Mouse (Mus musculus) kidney, postnatal 4 days (tissue): ENCODE measurements at regions not wholly inside any gene's neighbourhood (a gene's known extent, or its start where the extent isn't known, plus 50 kb on each side); places are given as distances from the start of the nearest gene placed in this dataset.

Experiments
- DNase-seq, 2 experiments: peaks; one replicate each; pipeline ENCODE4 v3.0.0; 2021; ENCODE audit warnings: mixed read lengths in 2 of 2

DNA sequence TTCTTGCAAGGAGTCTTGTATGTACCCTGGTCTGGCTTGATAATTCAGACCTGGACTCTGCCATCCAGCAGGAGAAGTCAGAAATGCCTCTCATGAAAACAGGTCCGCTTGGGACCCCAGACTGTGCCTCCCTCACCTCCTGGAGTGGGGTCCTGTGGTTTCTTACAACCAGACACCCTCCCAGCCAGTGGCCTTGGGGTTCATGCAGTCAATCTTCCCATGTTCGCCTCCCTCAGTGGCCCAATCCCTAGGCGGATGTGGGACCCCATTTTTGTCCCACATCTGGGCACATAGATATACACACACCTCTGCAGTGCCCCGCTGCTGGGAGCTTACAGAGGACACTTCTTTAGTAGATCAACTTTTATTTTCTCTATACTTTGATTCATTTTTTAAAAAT, 217.7 kb downstream of the Lrfn2 start:
- DNase-seq, result no peak

DNA sequence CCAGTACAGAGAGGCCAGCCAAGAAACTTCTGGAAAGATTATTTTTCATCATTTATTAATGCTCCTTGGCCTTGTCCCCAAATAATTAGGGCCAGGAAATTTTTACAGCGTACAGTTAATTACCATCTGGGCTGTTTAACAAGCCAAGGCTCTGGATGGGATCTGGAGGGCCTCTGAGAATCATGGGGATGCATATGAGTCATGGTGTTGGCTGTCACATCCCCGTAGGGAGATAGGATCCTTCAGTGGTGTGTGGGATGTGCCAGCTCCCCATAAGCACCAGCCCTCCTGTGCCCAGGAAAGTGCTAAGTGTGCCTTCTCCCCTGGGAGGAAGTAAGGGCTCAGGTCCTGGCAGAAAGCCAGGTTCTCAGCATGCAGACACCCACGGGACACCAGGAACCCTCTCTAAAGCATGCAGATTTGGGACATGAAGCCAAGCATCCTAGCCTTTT, 218.8 kb downstream of the Lrfn2 start:
- DNase-seq, result peak; percentile 22 to 39

DNA sequence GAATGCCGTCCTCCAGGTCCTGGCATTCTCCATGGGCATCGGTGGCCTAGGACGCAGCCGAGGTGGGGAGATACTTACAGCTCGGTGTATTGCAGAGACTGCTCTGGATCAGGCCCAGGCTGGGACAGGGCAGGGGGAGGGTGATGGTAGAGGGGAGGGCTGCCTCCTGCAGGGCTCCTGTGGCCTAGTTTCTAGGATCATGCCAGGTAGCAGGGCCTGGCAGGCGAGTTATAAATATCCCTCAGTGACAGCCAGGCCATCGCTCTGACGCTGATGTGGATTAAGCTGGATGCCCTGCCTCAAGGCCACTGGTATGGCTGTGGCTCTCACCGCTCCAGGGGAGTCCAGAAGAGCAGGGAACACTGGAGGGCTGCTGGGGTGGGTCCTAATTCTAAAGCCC, 221.8 kb downstream of the Lrfn2 start:
- no peak for DNase-seq

DNA sequence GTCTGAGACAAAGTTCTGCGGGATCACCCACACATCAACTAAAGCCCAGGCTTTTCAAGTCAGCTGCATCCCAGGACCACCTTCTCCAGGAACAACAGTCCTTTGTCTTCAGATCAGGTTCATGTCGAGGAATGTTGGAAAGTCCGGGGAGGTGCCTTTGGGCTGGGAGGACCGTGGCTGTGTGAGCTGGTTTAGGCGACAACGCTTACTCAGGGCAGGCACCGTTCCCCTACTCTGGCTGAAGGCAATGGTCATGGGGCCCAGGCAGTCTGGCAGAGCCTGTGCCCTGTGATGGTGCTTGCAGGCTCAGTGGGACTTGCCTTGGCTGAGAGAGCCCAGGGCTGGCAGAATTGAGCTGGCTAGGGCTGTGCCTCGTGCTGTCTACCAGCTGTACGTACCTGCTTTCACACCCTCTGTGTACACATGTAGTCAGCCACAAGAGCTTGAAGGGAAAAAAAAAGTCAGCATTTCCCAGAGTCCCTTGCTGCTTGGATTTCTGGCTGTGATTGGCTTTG, 222.9 kb downstream of the Lrfn2 start:
- DNase-seq, result no peak

DNA sequence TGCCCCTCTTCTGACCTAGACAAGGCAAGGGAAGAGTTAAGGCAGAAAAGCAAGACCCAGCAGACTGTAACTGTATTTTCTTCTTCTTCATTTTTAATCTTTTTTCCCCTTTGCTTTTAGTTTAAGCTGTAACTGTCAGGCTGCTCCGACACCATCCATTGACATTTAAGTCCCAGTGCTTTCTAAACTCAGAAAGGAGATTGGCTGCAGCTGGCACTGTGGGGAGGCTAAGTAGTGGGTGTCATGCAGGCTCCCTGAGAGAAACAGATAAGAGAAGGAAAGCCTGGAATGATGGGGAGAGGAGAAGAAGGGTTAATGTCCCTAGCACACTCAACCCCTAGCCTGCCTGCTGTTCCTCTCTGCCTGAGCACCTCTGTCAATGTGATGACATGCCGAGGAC, 225.4 kb downstream of the Lrfn2 start:
- DNase-seq, result no peak

DNA sequence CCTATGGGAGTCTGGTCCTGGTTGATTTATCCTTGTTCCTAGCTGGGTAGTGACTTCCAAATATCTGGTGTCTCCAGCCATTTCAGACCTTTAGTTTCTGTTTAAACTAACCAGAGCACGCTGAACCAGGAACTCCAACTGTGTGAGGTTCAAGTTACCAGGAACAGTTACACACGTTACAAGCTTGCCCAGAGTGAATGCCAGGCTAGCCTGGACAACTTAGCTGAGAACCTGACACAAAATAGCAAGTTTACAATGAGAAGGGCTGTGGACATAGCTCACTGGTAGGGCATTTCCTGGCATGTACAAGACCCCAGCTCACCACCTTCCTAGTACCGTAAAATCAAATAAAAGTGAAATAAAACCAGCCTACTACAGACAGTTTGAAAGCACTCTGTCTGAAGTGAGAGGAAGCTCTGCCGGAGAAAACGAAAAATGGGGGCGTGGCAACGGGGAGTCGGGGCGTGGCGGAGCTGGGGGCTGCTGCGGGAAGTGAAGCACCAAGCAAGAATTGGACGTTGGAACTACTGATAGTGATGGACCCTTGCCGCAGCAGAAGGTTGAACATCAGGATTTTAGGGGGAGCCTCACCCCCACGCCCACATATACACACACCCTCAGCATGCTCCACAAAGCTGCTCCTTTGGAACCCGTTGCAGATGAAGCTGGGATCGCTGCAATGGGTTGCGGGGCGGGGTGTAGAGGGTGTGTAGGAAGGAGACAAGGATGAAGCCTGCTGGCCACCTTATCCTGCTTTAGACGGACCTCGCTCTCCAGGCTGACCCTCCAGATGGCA, 239.3 kb downstream of the Lrfn2 start:
- peak; percentile 76 to 79 for DNase-seq

DNA sequence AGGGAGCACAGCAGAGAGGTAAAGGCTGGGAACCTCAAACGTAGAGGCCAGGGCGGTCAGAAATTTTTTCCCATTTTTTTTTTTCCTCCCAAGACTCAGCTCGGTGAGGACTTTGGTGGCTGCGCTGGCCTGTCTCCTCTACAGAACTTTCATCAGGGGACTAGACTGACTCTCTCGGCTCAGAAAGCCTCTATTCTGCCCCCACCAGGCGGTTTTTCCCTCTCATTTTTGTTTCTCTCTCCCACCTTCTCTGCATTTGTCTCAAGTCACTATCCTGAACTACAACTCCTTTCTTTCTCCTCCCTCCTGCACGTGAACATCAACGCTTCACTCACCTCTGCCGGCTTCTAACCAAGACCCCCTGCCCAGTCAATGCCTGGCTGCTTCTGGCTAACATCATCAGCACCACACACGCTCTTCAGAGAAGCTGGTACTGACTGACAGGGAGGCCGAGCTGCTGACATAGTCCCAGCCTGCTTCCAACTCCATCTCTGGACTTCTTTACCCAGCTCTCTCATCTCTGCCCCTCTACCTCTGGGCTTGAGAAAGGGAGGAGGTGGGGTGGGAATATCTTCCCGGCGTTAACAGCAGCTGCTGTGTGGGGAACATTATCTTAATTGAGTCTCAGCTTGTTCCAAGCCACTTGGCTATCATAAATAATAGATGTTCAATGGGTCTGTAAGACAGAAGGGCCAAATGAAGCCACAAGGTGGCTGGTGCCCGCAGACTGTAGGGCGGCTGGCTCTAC, 240.0 kb downstream of the Lrfn2 start:
- peak; percentile 47 to 55 for DNase-seq

DNA sequence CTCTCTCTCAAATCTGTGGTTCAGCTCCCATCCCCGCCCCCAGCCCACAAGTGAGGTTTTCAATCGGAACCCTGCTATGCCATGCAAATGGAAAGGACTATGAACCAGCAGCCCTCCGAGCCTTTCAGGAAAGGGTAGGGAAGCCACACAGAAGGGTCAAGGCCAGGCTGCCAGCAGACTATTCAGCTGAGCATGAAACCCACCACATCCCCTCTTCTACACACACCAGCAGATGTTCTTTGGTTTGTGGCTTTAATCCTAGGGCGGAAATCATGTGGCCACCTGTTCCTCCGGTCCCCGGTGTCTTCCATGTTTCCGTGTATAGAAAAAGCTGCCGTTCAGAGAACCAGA, 240.6 kb downstream of the Lrfn2 start:
- no peak for DNase-seq

DNA sequence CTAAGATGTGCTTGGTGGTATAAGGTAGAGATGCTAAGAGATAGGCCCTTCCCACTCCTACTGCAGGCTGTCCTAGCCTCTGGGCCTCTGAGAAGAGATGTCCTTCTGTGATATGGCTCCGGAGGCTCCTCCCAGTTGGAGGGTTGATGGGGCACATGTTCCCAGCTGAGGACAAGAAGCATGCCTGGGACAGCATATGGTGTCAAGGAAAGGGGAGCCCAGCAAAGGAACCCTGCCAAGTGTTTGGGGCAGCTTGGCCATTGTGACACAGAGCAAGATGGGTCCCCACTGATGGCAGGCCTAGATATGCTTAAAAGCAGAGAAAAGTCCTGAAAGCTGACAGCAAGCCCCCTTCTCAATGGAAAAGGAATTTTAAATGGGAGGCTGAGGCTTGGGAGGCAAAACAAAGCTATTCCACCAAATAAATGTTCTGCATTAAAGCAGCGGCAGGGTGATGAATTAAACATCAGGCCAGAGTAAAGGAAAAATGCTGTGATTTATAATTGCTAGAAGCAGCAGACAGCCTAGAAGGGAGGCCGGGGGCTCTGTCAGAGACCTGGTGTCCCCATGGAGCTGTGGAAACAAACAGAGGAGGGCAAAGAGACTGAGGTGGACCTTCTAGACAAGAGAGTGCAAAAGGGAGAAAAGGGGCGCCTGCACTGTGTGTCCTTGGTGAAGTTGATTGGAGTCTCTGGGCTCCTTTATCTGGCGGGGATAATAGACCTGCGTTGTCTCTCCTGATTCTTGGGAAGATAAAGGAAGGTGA, 246.0 kb downstream of the Lrfn2 start:
- no peak for DNase-seq

DNA sequence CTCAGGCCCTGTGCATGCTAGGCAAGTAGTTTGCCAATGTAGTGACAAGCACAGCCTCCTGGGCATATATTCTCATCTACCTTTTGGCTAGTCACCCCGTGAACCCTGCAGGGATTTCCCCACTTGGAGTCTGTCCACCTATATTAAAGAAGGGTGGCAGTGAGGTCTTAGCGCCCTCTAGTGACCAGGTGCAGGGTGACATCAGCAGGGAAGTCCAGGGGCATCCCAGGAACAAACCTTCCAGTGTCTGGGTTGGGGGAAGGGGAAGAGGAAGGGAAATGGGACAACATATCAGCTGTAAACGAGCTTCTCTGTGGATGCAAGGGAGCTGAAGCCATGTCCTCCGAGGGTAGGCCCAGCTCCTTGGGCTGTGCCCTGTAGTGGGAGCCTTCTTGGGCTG, 245.7 kb upstream of the Mocs1 start:
- peak; percentile 70 to 72 for DNase-seq

DNA sequence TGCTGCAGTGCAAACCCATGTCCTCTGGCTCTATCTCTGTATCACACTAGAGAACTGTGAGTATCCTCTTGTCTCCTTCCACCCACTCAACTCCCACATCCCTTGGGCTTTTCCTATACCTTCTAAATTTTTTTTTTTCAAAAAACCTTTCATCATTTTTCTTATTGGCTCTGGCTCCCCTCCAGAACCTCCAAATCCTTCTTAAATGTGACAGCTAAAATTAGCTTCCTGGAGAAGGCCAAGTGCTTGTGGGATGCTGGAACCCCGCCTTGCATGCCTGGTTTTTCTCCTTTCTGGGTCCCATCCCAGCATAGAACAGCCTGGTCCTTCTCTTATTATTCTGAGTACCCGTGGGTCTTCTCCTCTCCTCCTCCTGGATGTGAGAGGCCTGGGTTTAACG, 244.2 kb upstream of the Mocs1 start:
- DNase-seq, result no peak

DNA sequence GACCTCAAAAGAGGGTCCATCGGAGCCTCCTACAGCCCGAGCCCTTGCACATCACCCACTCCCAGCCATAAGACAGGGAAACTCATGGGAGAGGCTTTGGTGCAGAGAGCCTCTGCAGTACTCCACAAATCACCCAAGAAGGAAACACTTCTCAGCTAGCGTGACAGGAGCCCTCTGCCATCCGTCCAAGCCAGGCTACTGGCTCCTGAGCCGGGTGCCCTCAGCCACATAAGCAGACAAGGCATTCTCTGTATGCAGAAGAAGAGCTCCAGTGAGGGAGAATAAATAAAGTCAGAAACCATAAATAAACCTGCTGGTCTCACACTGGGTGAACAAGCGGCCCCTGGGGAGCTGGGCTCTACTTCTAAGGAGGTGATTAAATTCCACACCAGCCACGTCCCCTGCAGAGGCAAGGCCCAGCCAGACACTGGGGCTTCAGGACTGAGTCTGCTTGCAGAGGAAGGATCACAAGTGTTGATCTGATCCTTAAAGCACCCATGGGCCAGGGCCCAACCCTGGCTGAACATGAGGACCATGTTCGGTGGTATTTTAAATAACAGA, 243.0 kb upstream of the Mocs1 start:
- DNase-seq, result no peak

DNA sequence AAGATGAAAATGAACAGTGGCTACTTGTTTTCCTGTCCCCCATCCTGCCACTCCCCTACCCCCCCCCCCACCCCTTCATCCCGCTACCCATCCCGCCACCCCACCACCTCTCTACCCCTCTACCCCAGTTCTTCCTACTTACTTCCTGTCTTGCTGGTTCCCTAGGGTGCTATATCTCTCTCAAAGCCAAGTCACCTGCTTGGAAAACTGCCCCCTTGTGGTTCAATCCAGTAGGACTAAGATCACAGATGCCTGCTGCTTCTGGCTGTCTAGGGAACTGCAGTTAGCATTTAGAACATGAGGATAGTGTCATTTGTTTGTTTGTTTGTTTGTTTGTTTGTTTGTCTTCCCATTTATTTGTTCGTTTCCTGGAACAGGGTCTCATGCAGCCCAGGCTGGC, 238.4 kb upstream of the Mocs1 start:
- DNase-seq, result peak; percentile 49 to 57

DNA sequence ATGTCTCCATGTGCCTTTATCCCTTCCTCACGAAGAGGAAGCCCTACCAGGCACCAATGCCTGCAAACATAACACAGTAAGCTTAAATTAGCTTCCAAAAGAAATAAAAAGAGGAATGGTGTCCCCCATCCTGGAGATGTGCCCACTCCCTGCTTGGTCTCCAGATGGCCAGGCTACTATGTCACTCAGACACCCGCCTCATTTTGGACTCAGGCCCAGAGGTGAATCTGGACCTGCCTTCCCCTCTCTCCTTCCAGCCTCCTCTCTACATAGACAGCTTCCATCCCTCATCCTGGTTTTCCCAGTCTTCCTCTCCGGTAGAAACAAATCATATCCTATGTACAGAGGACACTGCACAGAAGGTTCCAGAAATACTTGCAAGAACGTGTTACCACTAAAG, 237.8 kb upstream of the Mocs1 start:
- no peak for DNase-seq

DNA sequence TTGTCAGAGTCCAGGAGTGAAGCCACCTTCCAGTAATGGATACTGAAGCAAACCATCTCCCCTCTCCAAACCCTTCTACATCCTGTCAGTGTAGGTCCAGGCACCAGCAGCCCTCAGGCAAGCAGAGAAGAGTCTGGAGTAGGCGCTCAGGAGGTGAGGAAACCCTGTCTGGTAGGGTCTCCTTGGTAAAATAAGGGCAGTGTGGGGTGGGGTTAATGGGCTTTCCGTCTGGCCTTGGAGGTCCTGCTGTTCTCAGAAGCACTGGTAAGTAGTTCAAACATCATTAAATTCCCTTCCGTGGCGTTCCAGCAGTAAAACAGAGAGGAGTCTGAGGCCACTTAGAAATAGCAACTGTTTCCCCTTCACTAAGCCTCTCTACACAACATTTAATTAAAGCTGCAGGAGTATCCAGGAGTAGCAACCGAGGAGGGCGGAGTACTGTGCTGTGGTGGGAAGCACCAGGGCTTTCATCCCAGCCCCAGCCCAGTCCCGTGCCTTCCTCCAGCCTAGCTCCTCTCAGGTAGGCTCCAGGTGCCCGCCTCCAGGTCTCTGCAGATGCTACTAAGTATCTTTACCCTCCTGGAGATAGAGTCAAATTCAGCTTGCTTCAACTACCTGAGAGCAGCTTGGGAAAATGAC, 232.0 kb upstream of the Mocs1 start:
- DNase-seq, result no peak

DNA sequence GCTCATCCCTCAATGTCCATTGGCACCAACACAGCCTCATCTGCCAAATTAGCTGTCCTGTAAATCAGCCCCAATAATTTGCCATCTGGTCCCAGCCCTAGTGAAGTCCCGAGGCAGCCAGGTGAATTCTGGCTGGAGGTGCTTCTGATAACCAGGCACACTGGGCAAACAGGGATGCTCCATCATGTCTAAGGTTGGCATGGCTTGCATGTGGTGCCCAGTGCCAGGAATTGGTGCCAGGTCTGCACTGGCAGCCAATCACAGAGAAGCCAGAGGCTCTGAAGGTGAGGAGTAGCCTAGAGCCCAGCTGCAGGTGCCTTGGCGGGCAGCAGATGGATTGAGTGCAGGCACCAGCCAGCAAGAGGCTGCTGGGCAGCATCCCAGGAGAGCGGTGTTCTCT, 226.7 kb upstream of the Mocs1 start:
- no peak for DNase-seq

DNA sequence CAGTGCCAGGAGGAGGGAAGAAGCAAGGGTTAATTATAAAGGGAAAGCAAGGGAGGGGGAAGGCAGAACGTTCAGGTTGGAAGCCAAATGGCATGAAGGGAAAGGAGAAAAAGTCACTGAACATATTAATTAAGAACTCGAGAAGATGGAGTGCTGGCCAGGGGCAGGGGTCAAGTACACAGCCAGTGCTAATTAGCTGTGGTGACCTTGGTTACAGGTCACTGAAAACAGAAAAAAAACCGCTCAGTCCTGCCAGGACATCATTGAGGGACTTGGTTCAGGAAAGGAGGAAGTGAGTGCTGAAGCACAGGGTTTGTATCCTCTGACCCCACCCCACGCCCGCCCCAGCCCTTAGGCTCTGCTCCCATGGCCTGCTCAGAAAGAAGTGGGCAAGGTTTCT, 223.1 kb upstream of the Mocs1 start:
- DNase-seq, result peak; percentile 26 to 53

DNA sequence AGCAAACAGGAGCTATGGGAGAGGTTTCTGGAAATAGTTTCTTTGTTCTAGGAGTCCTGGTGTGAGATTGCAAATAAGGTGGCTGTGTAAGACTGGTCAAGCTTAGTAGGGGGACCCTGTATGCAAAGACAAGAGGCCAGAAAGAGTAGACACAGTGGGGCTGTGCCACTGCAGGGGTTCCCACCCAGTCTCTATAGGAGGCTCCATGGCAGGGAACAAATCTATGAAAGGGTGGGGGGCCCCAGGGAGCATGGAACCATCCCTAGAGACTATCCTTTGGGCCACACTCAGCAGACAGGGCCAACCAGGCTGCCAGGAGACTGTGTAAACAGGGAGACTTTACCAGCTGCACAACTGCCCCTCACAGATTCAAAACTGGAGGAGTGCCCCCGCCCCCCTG, 222.6 kb upstream of the Mocs1 start:
- DNase-seq, result peak; percentile 17 to 39

DNA sequence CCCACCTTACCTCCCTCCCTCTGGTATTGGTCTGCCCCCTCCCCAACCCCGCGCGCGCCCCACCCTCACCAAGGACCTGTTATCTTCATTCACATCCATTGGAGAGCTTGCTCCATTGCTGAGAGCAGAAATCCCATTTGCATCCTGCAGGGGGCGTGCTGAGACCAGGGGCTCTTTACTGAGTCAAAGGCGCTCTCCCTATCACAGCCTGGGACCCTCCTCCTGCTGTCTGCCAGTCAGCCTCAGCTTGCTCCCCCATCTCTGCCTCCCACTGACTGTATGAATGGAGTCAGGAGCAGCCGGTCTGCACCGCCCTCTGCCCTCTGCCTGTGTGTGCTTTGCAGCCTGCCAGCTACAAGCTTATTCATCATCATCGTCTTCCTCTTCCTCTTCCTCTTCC, 221.5 kb upstream of the Mocs1 start:
- peak; percentile 55 to 62 for DNase-seq

DNA sequence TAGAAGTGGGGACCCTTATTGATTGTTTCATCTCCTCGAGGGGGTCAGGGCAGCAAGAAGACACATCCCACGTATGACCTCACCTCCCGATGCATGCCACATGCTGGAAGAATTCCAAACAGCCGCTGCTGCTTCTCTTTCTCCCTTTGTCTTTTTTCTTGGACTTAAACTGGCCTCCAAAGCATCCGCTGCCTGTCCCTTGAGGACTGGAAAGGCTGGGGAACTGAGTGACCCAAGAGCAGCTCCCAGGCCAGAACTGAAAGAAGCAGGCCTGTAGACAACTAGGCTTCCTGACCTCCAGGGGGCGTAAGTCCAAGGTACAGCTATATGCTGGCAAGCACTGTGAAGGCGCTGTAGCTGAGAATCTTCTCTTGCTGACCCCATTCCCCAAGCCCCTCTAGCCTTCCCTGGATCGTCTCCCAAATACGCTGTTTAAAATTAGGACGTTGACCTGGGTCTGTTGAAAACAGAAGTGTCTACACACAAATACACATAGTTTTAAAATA, 219.8 kb upstream of the Mocs1 start:
- DNase-seq, result peak; percentile 34 to 48

DNA sequence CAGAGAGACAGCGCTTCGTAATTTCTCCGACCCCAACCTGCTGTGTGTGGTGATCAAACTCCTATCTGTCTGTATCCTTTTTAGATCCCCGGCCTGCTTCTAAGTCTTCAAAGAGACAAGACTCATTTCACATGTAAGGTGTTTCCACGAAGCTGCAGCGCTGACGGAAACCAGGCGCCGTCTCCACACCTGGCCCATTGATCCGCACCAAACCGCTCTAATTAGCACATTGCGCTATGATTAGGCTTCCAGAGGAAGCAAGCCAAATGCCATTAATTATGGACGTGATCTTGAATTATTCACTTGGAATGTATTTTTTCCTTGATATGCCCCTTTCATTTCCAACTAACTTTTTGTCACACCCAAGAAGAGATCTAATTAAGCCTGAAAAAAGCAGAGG, 215.2 kb upstream of the Mocs1 start:
- no peak for DNase-seq

DNA sequence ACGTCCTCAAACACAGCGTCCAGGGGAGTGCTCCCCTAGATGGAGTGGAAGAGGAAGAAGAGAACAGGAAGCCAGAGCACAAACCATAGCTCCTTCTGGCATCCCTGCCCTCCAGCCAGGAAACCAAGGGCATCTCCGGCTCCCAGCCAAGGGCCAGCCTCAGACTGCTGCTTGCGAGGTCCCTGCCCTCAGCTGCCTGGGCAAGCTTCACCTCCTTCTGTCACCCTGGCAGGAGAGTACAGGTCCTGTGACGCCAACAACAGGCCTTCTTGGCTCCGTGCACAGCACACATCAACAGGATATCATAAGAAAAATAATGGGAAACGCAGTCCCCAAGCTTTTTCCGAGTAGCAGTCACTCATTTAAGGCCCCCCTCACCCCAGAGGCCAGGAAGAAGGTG, 212.9 kb upstream of the Mocs1 start:
- DNase-seq, result no peak
